Mouse (Mus musculus) left cerebral cortex, postnatal 10 days (tissue): ENCODE measurements around the gene Lrsam1. TPM values are rescaled to one million over a fixed set of nuclear protein-coding genes. Genes with fewer than 3 reads are reported as not detected.

Source experiments
- DNase-seq, 2 experiments: peaks; one replicate each; pipeline ENCODE4 v3.0.0; 2021 to 2022; ENCODE audit warnings: low spot score in 2 of 2, mixed read lengths in 1 of 2; ENCODE audit errors: extremely low spot score in 1 of 2
- intact Hi-C: fragments of 180-260 bp; cut with DNase I; formaldehyde crosslinking; loops from one replicate; pipeline ENCODE4 v1.15.1; 2025
- total RNA-seq, 2 experiments: library from RNA; stranded (reverse); gene quantifications; 2 replicates each; pipeline ENCODE4 v1.2.3; 2021

Gene Lrsam1
- total RNA-seq, 2 experiments from 2014 or later: 36.3 to 38.9 TPM

DNA sequence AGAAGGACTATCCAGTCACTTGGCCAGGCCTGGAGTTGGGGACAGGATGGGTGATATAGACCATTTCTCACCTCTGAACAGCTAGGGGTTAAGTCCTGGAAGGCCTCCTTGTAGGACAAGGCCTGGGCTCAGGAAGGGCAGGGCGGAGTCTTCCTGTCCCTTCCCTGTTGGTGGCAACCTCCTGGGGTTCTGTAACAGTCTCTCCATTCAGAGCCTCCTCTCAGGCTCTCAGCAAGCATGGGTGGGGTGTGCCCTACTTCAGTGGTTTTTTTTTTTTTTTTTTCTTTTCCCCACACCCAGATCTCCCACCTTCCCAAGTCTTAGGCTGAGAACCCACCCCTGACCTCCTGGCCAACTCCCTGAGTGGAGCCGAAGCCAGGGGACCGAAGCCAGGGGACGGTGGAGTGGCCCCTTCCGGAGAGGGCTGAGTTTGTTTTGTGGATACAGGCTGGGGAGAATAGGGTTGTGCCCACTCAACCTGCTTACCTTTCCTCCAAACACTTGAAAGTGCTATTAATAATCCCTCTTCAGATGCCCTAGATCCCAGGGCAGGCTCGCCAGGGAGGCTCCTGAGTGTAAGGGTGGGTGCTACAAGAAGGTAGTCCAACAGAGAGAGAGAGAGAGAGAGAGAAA lies 83.5 kb downstream of the Lrsam1 start:
- intact Hi-C loops: loop anchor here (5.0 kb wide), 1 partner anchor 34 kb away; no protein-coding TSS in a partner anchor
- no peak for DNase-seq

DNA sequence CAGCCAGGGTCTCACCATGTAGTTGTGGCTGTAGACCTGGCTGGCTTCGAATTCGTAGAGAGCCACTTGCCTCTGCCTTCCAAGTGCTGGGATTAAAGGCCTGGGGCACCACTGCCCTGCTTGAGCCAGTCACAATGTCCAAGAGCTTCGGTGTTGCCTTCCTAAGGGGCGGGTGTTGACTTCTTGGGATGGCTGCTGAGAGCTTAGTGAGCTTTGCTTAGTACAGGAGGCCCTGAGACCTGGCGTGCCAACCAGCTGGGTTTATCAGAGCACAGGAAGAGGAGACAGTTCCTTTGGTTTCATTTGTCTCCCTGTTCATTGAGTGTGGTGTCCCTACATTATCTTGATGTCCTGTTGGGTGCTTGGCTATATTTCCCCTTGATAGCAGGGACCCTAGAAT lies 84.1 kb downstream of the Lrsam1 start:
- intact Hi-C loops: loop anchor here (5.0 kb wide), 1 partner anchor 35 kb away; no protein-coding TSS in a partner anchor
- no peak for DNase-seq

GRCm38 (mm10) chr2:32876490-32877302 lies 84.7 kb downstream of the Lrsam1 start:
- DNase-seq: no peak
- intact Hi-C loops: loop anchor here (5.0 kb wide), 1 partner anchor 36 kb away; no protein-coding TSS in a partner anchor

GRCm38 (mm10) chr2:32875675-32876489 lies 85.5 kb downstream of the Lrsam1 start, which contains the start of gene Fam129b:
Fam129b (plus strand) TSS chr2:32876114.
- intact Hi-C loops: loop anchor here (5.0 kb wide), 1 partner anchor 36 kb away; no protein-coding TSS in a partner anchor
- peak; percentile 51 to 91 for DNase-seq

Other genes with a start within 250 kb of the Lrsam1 start
- 10 to 100 TPM; 89.3 to 92.5 TPM for gene Cdk9, start 248.5 kb downstream of the Lrsam1 start, total RNA-seq
- 10 to 100 TPM; 33.0 to 37.3 TPM for gene Sh2d3c, start 240.6 kb downstream of the Lrsam1 start, total RNA-seq
- gene 6330409D20Rik, start 220.6 kb downstream of the Lrsam1 start, total RNA-seq: 1 to 10 TPM; 2.3 to 2.9 TPM
- 10 to 100 TPM; 28.6 to 28.9 TPM for gene Tor2a, start 204.4 kb downstream of the Lrsam1 start, total RNA-seq
- under 1 TPM; 0.22 to 0.36 TPM for gene Ttc16, start 186.0 kb downstream of the Lrsam1 start, total RNA-seq
- gene Ptrh1, start 185.8 kb downstream of the Lrsam1 start, total RNA-seq: 10 to 100 TPM in 1 of 2 experiments, 1 to 10 TPM in 1; 8.4 to 10.3 TPM
- gene Cfap157, start 177.2 kb downstream of the Lrsam1 start, total RNA-seq: not detected
- gene Stxbp1, start 114.4 kb downstream of the Lrsam1 start, total RNA-seq: 100 to 1,000 TPM; 862 to 881 TPM
- 10 to 100 TPM; 26.0 to 26.6 TPM for gene Fam129b, start 85.5 kb downstream of the Lrsam1 start, total RNA-seq
- gene Rpl12, start 55 bp downstream of the Lrsam1 start, total RNA-seq: 100 to 1,000 TPM; 145 to 166 TPM
- 10 to 100 TPM; 22.5 to 25.4 TPM for gene Slc2a8, start 20.5 kb upstream of the Lrsam1 start, total RNA-seq
- gene Garnl3, start 170.0 kb upstream of the Lrsam1 start, total RNA-seq: 100 to 1,000 TPM; 183 TPM